Mouse (Mus musculus) CH12.LX (cell line): ENCODE data around the gene Serbp1. TPM values are rescaled to one million over a fixed set of nuclear protein-coding genes. Genes with fewer than 3 reads are reported as not detected.

ENCODE experiments used
- DNase-seq: peaks from one replicate; pipeline ENCODE4 v3.0.0-alpha.2; 2013; ENCODE audit errors: extremely low read depth
- H3K27ac ChIP-seq: 2 replicates; pipeline ENCODE4 v1.5.1; 2012; ENCODE audit warnings: low read depth, mild to moderate bottlenecking, control low read depth, moderate library complexity; ENCODE audit not compliant: insufficient read depth
- H3K27me3 ChIP-seq: replicated peaks from 2 replicates; pipeline ENCODE3; 2012; ENCODE audit warnings: inconsistent platforms
- H3K36me3 ChIP-seq, 2 experiments: replicated peaks in 1 of 2; 2 replicates each; pipeline versions ENCODE3 to v1.6.1; 2012; ENCODE audit warnings: inconsistent platforms in 1 of 2, low read length in 1 of 2, mild to moderate bottlenecking in 1 of 2, mixed read lengths in 1 of 2, moderate library complexity in 1 of 2; ENCODE audit not compliant: control insufficient read depth in 1 of 2, insufficient read depth in 1 of 2
- H3K4me1 ChIP-seq, 2 experiments: 2 replicates each; pipeline ENCODE4 v1.6.1; 2012; ENCODE audit warnings: inconsistent platforms in 1 of 2, moderate library complexity in 1 of 2; ENCODE audit not compliant: insufficient read depth in 2 of 2, control insufficient read depth in 1 of 2
- H3K4me2 ChIP-seq: 2 replicates; pipeline ENCODE4 v1.6.1; 2012; ENCODE audit warnings: low read depth, mild to moderate bottlenecking, control low read depth; ENCODE audit not compliant: poor library complexity, insufficient read depth, severe bottlenecking
- H3K4me3 ChIP-seq, 3 experiments: fragments of 150-350 bp in 1 of 3; sonication (generic) in 1 of 3; replicated peaks in 1 of 3; 2 replicates each; pipeline versions ENCODE3 to v1.5.1; 2011 to 2012; ENCODE audit warnings: low read depth in 2 of 3, low read length in 2 of 3, mild to moderate bottlenecking in 2 of 3, moderate library complexity in 2 of 3, control low read depth in 1 of 3, improper control_type of control experiment in 1 of 3, inconsistent platforms in 1 of 3, mixed read lengths in 1 of 3; ENCODE audit not compliant: poor library complexity in 1 of 3
- H3K79me2 ChIP-seq: replicated peaks from 2 replicates; pipeline ENCODE4 v1.6.1; 2012; ENCODE audit warnings: mild to moderate bottlenecking, moderate library complexity; ENCODE audit not compliant: control insufficient read depth, poor library complexity, insufficient read depth, severe bottlenecking; ENCODE audit errors: extremely low read depth
- H3K9ac ChIP-seq: 2 replicates; pipeline ENCODE4 v1.6.1; 2012; ENCODE audit warnings: low read depth, mild to moderate bottlenecking, control low read depth, moderate library complexity; ENCODE audit not compliant: insufficient read depth
- H3K9me3 ChIP-seq: replicated peaks from 2 replicates; pipeline ENCODE3; 2012; ENCODE audit warnings: low read length, inconsistent platforms, mixed read lengths
- BHLHE40 ChIP-seq: IDR thresholded peaks from 2 replicates; pipeline ENCODE4 v1.6.1; 2011; ENCODE audit warnings: mild to moderate bottlenecking, low read depth, low read length, improper control_type of control experiment
- CHD1 ChIP-seq: IDR thresholded peaks from 2 replicates; pipeline ENCODE4 v1.6.1; 2012; ENCODE audit warnings: low read depth, low read length, improper control_type of control experiment, inconsistent platforms
- CHD2 ChIP-seq: IDR thresholded peaks from 2 replicates; pipeline ENCODE4 v1.6.1; 2011; ENCODE audit warnings: low read length, improper control_type of control experiment
- CTCF ChIP-seq, 2 experiments: IDR thresholded peaks in 1 of 2; conservative IDR thresholded peaks in 1 of 2; 2 replicates each; pipeline ENCODE4 v1.5.1; 2011 to 2012; ENCODE audit warnings: low read depth in 2 of 2, low read length in 2 of 2, improper control_type of control experiment in 1 of 2, inconsistent platforms in 1 of 2, mild to moderate bottlenecking in 1 of 2, moderate library complexity in 1 of 2
- E2F4 ChIP-seq: IDR thresholded peaks from 2 replicates; pipeline ENCODE4 v1.6.1; 2011; ENCODE audit warnings: low read depth, low read length, improper control_type of control experiment; ENCODE audit not compliant: insufficient replicate concordance
- ELF1 ChIP-seq: IDR thresholded peaks from 2 replicates; pipeline ENCODE4 v1.6.1; 2014; ENCODE audit warnings: low read depth, mild to moderate bottlenecking, inconsistent platforms, low read length, improper control_type of control experiment
- EP300 ChIP-seq: IDR thresholded peaks from 2 replicates; pipeline ENCODE4 v1.6.1; 2011; ENCODE audit warnings: low read length, improper control_type of control experiment
- ETS1 ChIP-seq: conservative IDR thresholded peaks from 2 replicates; pipeline ENCODE4 v1.6.1; 2012; ENCODE audit warnings: low read depth, mild to moderate bottlenecking, inconsistent platforms, low read length, improper control_type of control experiment, moderate library complexity
- GABPA ChIP-seq: IDR thresholded peaks from 2 replicates; pipeline ENCODE4 v1.6.1; 2012; ENCODE audit warnings: low read depth, low read length, improper control_type of control experiment, inconsistent platforms; ENCODE audit not compliant: insufficient replicate concordance
- HCFC1 ChIP-seq: IDR thresholded peaks from 2 replicates; pipeline ENCODE4 v1.6.1; 2012; ENCODE audit warnings: low read depth, mild to moderate bottlenecking, inconsistent platforms, low read length, improper control_type of control experiment
- IRF4 ChIP-seq: IDR thresholded peaks from 2 replicates; pipeline ENCODE4 v1.6.1; 2014; ENCODE audit warnings: low read depth, mild to moderate bottlenecking, inconsistent platforms, low read length, improper control_type of control experiment
- JUN ChIP-seq: IDR thresholded peaks from 2 replicates; pipeline ENCODE4 v1.6.1; 2011; ENCODE audit warnings: low read depth, mild to moderate bottlenecking, low read length, improper control_type of control experiment, moderate library complexity; ENCODE audit not compliant: insufficient read depth
- JUND ChIP-seq: conservative IDR thresholded peaks from 2 replicates; pipeline ENCODE4 v1.6.1; 2011; ENCODE audit warnings: low read depth, low read length, improper control_type of control experiment
- KAT2A ChIP-seq: IDR thresholded peaks from 2 replicates; pipeline ENCODE4 v1.6.1; 2012; ENCODE audit warnings: low read length, improper control_type of control experiment, inconsistent platforms; ENCODE audit not compliant: insufficient replicate concordance
- MAFK ChIP-seq: IDR thresholded peaks from 2 replicates; pipeline ENCODE4 v1.6.1; 2011; ENCODE audit warnings: low read length, improper control_type of control experiment; ENCODE audit not compliant: insufficient replicate concordance
- MAX ChIP-seq: IDR thresholded peaks from 2 replicates; pipeline ENCODE4 v1.6.1; 2011; ENCODE audit warnings: low read length, improper control_type of control experiment
- MAZ ChIP-seq: IDR thresholded peaks from 2 replicates; pipeline ENCODE4 v1.6.1; 2012; ENCODE audit warnings: low read depth, mild to moderate bottlenecking, inconsistent platforms, low read length, improper control_type of control experiment, moderate library complexity
- MEF2A ChIP-seq: IDR thresholded peaks from 2 replicates; pipeline ENCODE4 v1.6.1; 2014; ENCODE audit warnings: low read depth, mild to moderate bottlenecking, inconsistent platforms, low read length, improper control_type of control experiment, borderline replicate concordance
- MXI1 ChIP-seq: IDR thresholded peaks from 2 replicates; pipeline ENCODE4 v1.6.1; 2011; ENCODE audit warnings: mild to moderate bottlenecking, low read depth, low read length, improper control_type of control experiment
- MYC ChIP-seq: IDR thresholded peaks from 2 replicates; pipeline ENCODE4 v1.6.1; 2011; ENCODE audit warnings: low read depth, mild to moderate bottlenecking, improper control_type of control experiment, low read length
- NELFE ChIP-seq: IDR thresholded peaks from 2 replicates; pipeline ENCODE4 v1.6.1; 2011; ENCODE audit warnings: low read depth, low read length, improper control_type of control experiment
- NRF1 ChIP-seq: IDR thresholded peaks from 2 replicates; pipeline ENCODE4 v1.6.1; 2014; ENCODE audit warnings: low read depth, mild to moderate bottlenecking, inconsistent platforms, low read length, improper control_type of control experiment, moderate library complexity
- PAX5 ChIP-seq: IDR thresholded peaks from 2 replicates; pipeline ENCODE4 v1.6.1; 2012; ENCODE audit warnings: low read length, inconsistent platforms, mixed read lengths
- POLR2A ChIP-seq: IDR thresholded peaks from 2 replicates; pipeline ENCODE4 v1.6.1; 2011; ENCODE audit warnings: low read depth, mild to moderate bottlenecking, improper control_type of control experiment, low read length
- POLR2AphosphoS2 ChIP-seq: IDR thresholded peaks from 2 replicates; pipeline ENCODE4 v1.6.1; 2011; ENCODE audit warnings: low read depth, low read length, improper control_type of control experiment
- RAD21 ChIP-seq: IDR thresholded peaks from 2 replicates; pipeline ENCODE4 v1.6.1; 2011; ENCODE audit warnings: low read depth, mild to moderate bottlenecking, low read length, improper control_type of control experiment, moderate library complexity
- RCOR1 ChIP-seq: conservative IDR thresholded peaks from 2 replicates; pipeline ENCODE4 v1.6.1; 2012; ENCODE audit warnings: low read depth, mild to moderate bottlenecking, inconsistent platforms, low read length, improper control_type of control experiment
- SIN3A ChIP-seq: IDR thresholded peaks from 2 replicates; pipeline ENCODE4 v1.6.1; 2012; ENCODE audit warnings: low read length, improper control_type of control experiment, inconsistent platforms
- SMC3 ChIP-seq: IDR thresholded peaks from 2 replicates; pipeline ENCODE4 v1.6.1; 2011; ENCODE audit warnings: low read depth, low read length, improper control_type of control experiment
- TBP ChIP-seq: conservative IDR thresholded peaks from 2 replicates; pipeline ENCODE4 v1.6.1; 2011; ENCODE audit warnings: low read depth, low read length, improper control_type of control experiment
- TCF12 ChIP-seq: IDR thresholded peaks from 2 replicates; pipeline ENCODE4 v1.6.1; 2014; ENCODE audit warnings: low read depth, mild to moderate bottlenecking, inconsistent platforms, low read length, improper control_type of control experiment
- UBTF ChIP-seq: IDR thresholded peaks from 2 replicates; pipeline ENCODE4 v1.6.1; 2012; ENCODE audit warnings: low read depth, mild to moderate bottlenecking, inconsistent platforms, low read length, improper control_type of control experiment, moderate library complexity
- USF1 ChIP-seq: IDR thresholded peaks from 2 replicates; pipeline ENCODE4 v1.6.1; 2014; ENCODE audit warnings: low read depth, mild to moderate bottlenecking, inconsistent platforms, low read length, improper control_type of control experiment
- USF2 ChIP-seq: conservative IDR thresholded peaks from 2 replicates; pipeline ENCODE4 v1.6.1; 2011; ENCODE audit warnings: low read depth, low read length, improper control_type of control experiment
- ZC3H11A ChIP-seq: IDR thresholded peaks from 2 replicates; pipeline ENCODE4 v1.6.1; 2012; ENCODE audit warnings: low read depth, mild to moderate bottlenecking, inconsistent platforms, low read length, improper control_type of control experiment
- ZKSCAN1 ChIP-seq: IDR thresholded peaks from 2 replicates; pipeline ENCODE4 v1.6.1; 2012; ENCODE audit warnings: low read depth, inconsistent platforms, low read length, improper control_type of control experiment, borderline replicate concordance
- ZMIZ1 ChIP-seq: IDR thresholded peaks from 2 replicates; pipeline ENCODE4 v1.6.1; 2012; ENCODE audit warnings: low read depth, mild to moderate bottlenecking, inconsistent platforms, low read length, improper control_type of control experiment
- ZNF384 ChIP-seq: IDR thresholded peaks from 2 replicates; pipeline ENCODE4 v1.6.1; 2012; ENCODE audit warnings: low read depth, low read length, improper control_type of control experiment, inconsistent platforms
- dilution Hi-C: fragments of 300-500 bp; cut with MboI; formaldehyde crosslinking; loops from 2 replicates; pipeline ENCODE4 v1.14.3; 2020; ENCODE audit warnings: low sequenced_read_pairs; ENCODE audit not compliant: extremely low pct_unique_long_range_greater_than_20kb, extremely low pct_ligation_motif_present
- in situ Hi-C: fragments of 300-500 bp; cut with MboI; formaldehyde crosslinking; loops from 3 replicates; pipeline ENCODE4 v1.14.3; 2019; ENCODE audit warnings: low sequenced_read_pairs, low pct_ligation_motif_present, low pct_unique_long_range_greater_than_20kb, mixed read lengths
- polyA plus RNA-seq: library from polyadenylated mRNA; unstranded; fragments of >175 nt; gene quantifications from 2 replicates; pipeline ENCODE4 v1.2.1, GENCODE M21; 2012; ENCODE audit warnings: low read depth; ENCODE audit not compliant: insufficient read length
- total RNA-seq, 2 experiments: library from RNA; depleted of rRNA; stranded (reverse); fragments of 300-350 nt in 1 of 2; fragments of >200 nt in 1 of 2; gene quantifications; 2 replicates each; pipeline ENCODE4 v1.2.3; 2012 to 2014

Gene Serbp1
- total and polyA plus RNA-seq, 3 experiments, result 828 to 2,454 (median 835) TPM

- peak; percentile 62; the same call in 1 of the 2 replicates for TF ChIP-seq TCF12
- TF ChIP-seq GABPA, result no peak; the same call in 1 of the 2 replicates
- peak; percentile 25; the same call in 1 of the 2 replicates for TF ChIP-seq MEF2A
- peak; percentile 95; the same call in 1 of the 2 replicates for TF ChIP-seq KAT2A
- peak; percentile 74 for TF ChIP-seq NRF1
- TF ChIP-seq CTCF (conservative IDR thresholded peaks at IDR 0.05 in 1 of 2, IDR thresholded peaks at IDR 0.05 in 1 of 2; ENCODE audit: low read depth in 2 of 2, low read length in 2 of 2), result no peak
- TF ChIP-seq SIN3A, result peak; percentile 67
- peak; percentile 80 for TF ChIP-seq NELFE
- peak; percentile 82 for TF ChIP-seq ELF1
- TF ChIP-seq ZKSCAN1, result no peak
- peak; percentile 71; the same call in 1 of the 2 replicates for TF ChIP-seq ZMIZ1
- no peak for TF ChIP-seq USF1
- TF ChIP-seq TBP, result peak; percentile 76; the same call in 1 of the 2 replicates
- no peak for TF ChIP-seq USF2
- no peak; the same call in 1 of the 2 replicates for TF ChIP-seq UBTF
- 0 out of 2 replicates have a peak, but pooled peaks have one; percentile 29 for TF ChIP-seq MAZ
- TF ChIP-seq PAX5, result no peak
- TF ChIP-seq HCFC1, result peak; percentile 97
- peak; percentile 95 for TF ChIP-seq CHD2
- no peak for TF ChIP-seq MAFK
- TF ChIP-seq JUND, result no peak
- TF ChIP-seq SMC3, result no peak
- no peak for TF ChIP-seq EP300
- TF ChIP-seq MYC, result peak; percentile 94; the same call in 1 of the 2 replicates
- peak; percentile 70 for TF ChIP-seq ETS1
- TF ChIP-seq ZC3H11A, result no peak
- TF ChIP-seq CHD1, result no peak
- peak; percentile 90 for TF ChIP-seq MXI1
- no peak for TF ChIP-seq POLR2AphosphoS2
- no peak; the same call in 1 of the 2 replicates for TF ChIP-seq IRF4
- no peak for TF ChIP-seq JUN
- peak; percentile 80 for TF ChIP-seq POLR2A
- TF ChIP-seq ZNF384, result no peak
- TF ChIP-seq MAX, result peak; percentile 89
- peak; percentile 98 for TF ChIP-seq BHLHE40
- TF ChIP-seq RAD21, result no peak
- peak; percentile 96 for TF ChIP-seq E2F4
- TF ChIP-seq RCOR1, result no peak
- Histone ChIP-seq H3K4me2 (peak overlapping the region; percentile 77; the same call in 1 of the 2 replicates), H3K79me2 (peaks cover 35% of the 10 kb centered on the region), H3K27ac (peak overlapping the region; percentile 61), H3K4me1 (peaks cover 0 to 13% of the 10 kb centered on the region in 2 experiments; a peak in 2 of 4 replicates), H3K27me3 (no peaks in the 10 kb centered on the region), H3K9me3 (no peaks in the 10 kb centered on the region), H3K9ac (peak overlapping the region; percentile 99), H3K4me3 (peak overlapping the region; percentile 65 to 96 (median 93)), H3K36me3 (peaks cover 4 to 12% of the 10 kb centered on the region in 2 experiments)
- peak; percentile 97 for DNase-seq
- in situ Hi-C loops, result no loop called here
- dilution Hi-C loops, result no loop called here
These were observed 28.9 kb downstream of the Serbp1 start for GRCm38 (mm10) chr6:67266664-67267407.
